In genomic region chr1:179803513-179804139, GRCm38 (mm10) we compare ENCODE assay signal across 8 mouse cellular contexts. TPM values are rescaled to one million over a fixed set of nuclear protein-coding genes. Genes with fewer than 3 reads are reported as not detected.
A peak's percentile ranks its signal among the peaks of the same experiment; 100 is the strongest.
DNase-seq lines count a peak whose midpoint lies in the region; ATAC-seq and TF ChIP-seq lines count a peak whose summit lies in the region.

Gene Ahctf1 (minus strand): TSS chr1:179803680.

- H3K79me3 ChIP-seq in C2C12 (ENCODE audit: low read depth) = peaks cover 44% of the 10 kb centered on the region

- ATAC-seq in heart, embryonic 11.5 days (replicated peaks; ENCODE audit: insufficient number of reproducible peaks, low FRiP score, low TSS enrichment) = peak; percentile 98
- peak; percentile 99 for ATAC-seq in kidney, embryonic 16.5 days (ENCODE audit: low FRiP score, low TSS enrichment)

- H3K4me2 ChIP-seq in heart, embryonic 11.5 days = peak within 1 kb of the TSS; percentile 89
- peak within 1 kb of the TSS; percentile 88 for H3K4me2 ChIP-seq in kidney, embryonic 16.5 days (replicated peaks; ENCODE audit: low read depth, low read length)
- peak within 1 kb of the TSS; percentile 89 for H3K4me2 ChIP-seq in myocyte (ENCODE audit: low read depth)

- peaks cover 46% of the 10 kb centered on the region for H3K79me2 ChIP-seq in C2C12 (ENCODE audit: control insufficient read depth, insufficient read depth)
- H3K79me2 ChIP-seq in liver, adult 2 months (ENCODE audit: control insufficient read depth, insufficient read depth, low read length) = peaks cover 5% of the 10 kb centered on the region; the same call in 1 of the 2 replicates
- H3K79me2 ChIP-seq in myocyte (ENCODE audit: control insufficient read depth, insufficient read depth) = peaks cover 43% of the 10 kb centered on the region

- peaks cover 78% of the 10 kb centered on the region for H3K4me1 ChIP-seq in erythroblast, embryonic 14.5 days (ENCODE audit: control insufficient read depth)
- peaks cover 4% of the 10 kb centered on the region for H3K4me1 ChIP-seq in heart, embryonic 11.5 days (ENCODE audit: control insufficient read depth, insufficient read depth, low read length)
- H3K4me1 ChIP-seq in kidney, embryonic 16.5 days (ENCODE audit: insufficient read depth, low read length) = peaks cover 22% of the 10 kb centered on the region; the same call in 1 of the 2 replicates
- peaks cover 18% of the 10 kb centered on the region for H3K4me1 ChIP-seq in liver, adult 2 months (ENCODE audit: control insufficient read depth, insufficient read depth, low read length)

- H3ac ChIP-seq in C2C12 (ENCODE audit: control insufficient read depth, insufficient read length, low read depth) = peak within 1 kb of the TSS; percentile 74
- H3ac ChIP-seq in myocyte (ENCODE audit: control insufficient read depth, insufficient read length) = peak within 1 kb of the TSS; percentile 92

- under 1% methylated on average over 56 of the region's 56 CpGs for WGBS in heart, embryonic 11.5 days (ENCODE audit: insufficient replicate concordance)
- under 1% methylated on average over 56 of the region's 56 CpGs for WGBS in kidney, embryonic 16.5 days
- WGBS in liver, adult 2 months = under 1% methylated on average over 56 of the region's 56 CpGs

- H3K27me3 ChIP-seq in C2C12 (ENCODE audit: control insufficient read depth, insufficient read depth, insufficient read length) (no peaks in the 10 kb centered on the region), myocyte (ENCODE audit: control insufficient read depth, insufficient read depth, insufficient read length) (no peaks in the 10 kb centered on the region)
- H3K27me3 ChIP-seq in erythroblast, embryonic 14.5 days (ENCODE audit: control insufficient read depth) = no peaks in the 10 kb centered on the region
- H3K27me3 ChIP-seq in heart, embryonic 11.5 days (ENCODE audit: control insufficient read depth, insufficient read depth, low read length) = no peaks in the 10 kb centered on the region
- no peaks in the 10 kb centered on the region for H3K27me3 ChIP-seq in kidney, embryonic 16.5 days (ENCODE audit: insufficient read depth, low read length)
- no peaks in the 10 kb centered on the region for H3K27me3 ChIP-seq in liver, adult 2 months (ENCODE audit: control insufficient read depth, insufficient read depth, low read length)
- H3K27me3 ChIP-seq in splenic B cell, adult 2 months (ENCODE audit: control insufficient read depth, insufficient read depth, low read length, poor library complexity, severe bottlenecking) = no peaks in the 10 kb centered on the region

- peaks cover 12% of the 10 kb centered on the region for H3K36me3 ChIP-seq in C2C12 (ENCODE audit: control insufficient read depth, insufficient read depth)
- H3K36me3 ChIP-seq in erythroblast, embryonic 14.5 days (ENCODE audit: control insufficient read depth) = peaks cover 27% of the 10 kb centered on the region
- H3K36me3 ChIP-seq in heart, embryonic 11.5 days (ENCODE audit: control insufficient read depth, insufficient read depth, low read length) = peaks cover 3% of the 10 kb centered on the region; the same call in 1 of the 2 replicates
- H3K36me3 ChIP-seq in kidney, embryonic 16.5 days (ENCODE audit: insufficient read depth, low read length) = peaks cover 7% of the 10 kb centered on the region; the same call in 1 of the 2 replicates
- peaks cover 4% of the 10 kb centered on the region for H3K36me3 ChIP-seq in liver, adult 2 months (ENCODE audit: control insufficient read depth, insufficient read depth, low read length)
- peaks cover 8% of the 10 kb centered on the region for H3K36me3 ChIP-seq in myocyte (ENCODE audit: control insufficient read depth, insufficient read depth)
- no peaks in the 10 kb centered on the region for H3K36me3 ChIP-seq in splenic B cell, adult 2 months (ENCODE audit: control insufficient read depth, insufficient read depth, low read length, poor library complexity, severe bottlenecking)

- DNase-seq in brain, embryonic 14.5 days (ENCODE audit: low read depth) = peak; percentile 100
- DNase-seq in liver, adult 2 months (ENCODE audit: extremely low read depth, low read depth, low spot score) = peak; percentile 97
- peak; percentile 94 for DNase-seq in splenic B cell, adult 2 months (ENCODE audit: low read depth, low spot score)

- H3K9me3 ChIP-seq in erythroblast, embryonic 14.5 days (ENCODE audit: control insufficient read depth, low read length) = no peaks in the 10 kb centered on the region
- no peaks in the 10 kb centered on the region for H3K9me3 ChIP-seq in heart, embryonic 11.5 days (replicated peaks; ENCODE audit: control insufficient read depth, low read length)
- no peaks in the 10 kb centered on the region for H3K9me3 ChIP-seq in kidney, embryonic 16.5 days (ENCODE audit: low read length)

- peak within 1 kb of the TSS; percentile 88 for H3K4me3 ChIP-seq in C2C12 (ENCODE audit: insufficient read depth, poor library complexity, severe bottlenecking)
- peak within 1 kb of the TSS; percentile 98 for H3K4me3 ChIP-seq in erythroblast, embryonic 14.5 days (replicated peaks)
- peak within 1 kb of the TSS; percentile 95 for H3K4me3 ChIP-seq in heart, embryonic 11.5 days (ENCODE audit: low read depth, low read length)
- peak within 1 kb of the TSS; percentile 92 for H3K4me3 ChIP-seq in kidney, embryonic 16.5 days (ENCODE audit: low read length)
- peak within 1 kb of the TSS; percentile 87 for H3K4me3 ChIP-seq in liver, adult 2 months (ENCODE audit: insufficient read depth, low read depth, low read length)
- peak within 1 kb of the TSS; percentile 61 for H3K4me3 ChIP-seq in myocyte

- H3K27ac ChIP-seq in heart, embryonic 11.5 days (ENCODE audit: low read depth, low read length) = peak within 1 kb of the TSS; percentile 99
- H3K27ac ChIP-seq in kidney, embryonic 16.5 days (ENCODE audit: low read length) = peak within 1 kb of the TSS; percentile 99
- peak within 1 kb of the TSS; percentile 93 for H3K27ac ChIP-seq in liver, adult 2 months (replicated peaks; ENCODE audit: insufficient read depth, low read depth, low read length)

- TF ChIP-seq CTCF in C2C12 (IDR thresholded peaks at IDR 0.05; ENCODE audit: control insufficient read depth, insufficient read depth, insufficient read length) = no peak
- TF ChIP-seq CTCF in brain, embryonic 14.5 days (IDR thresholded peaks at IDR 0.05; ENCODE audit: borderline replicate concordance, extremely low read depth, insufficient read depth, insufficient read length) = 0 out of 2 replicates have a peak, but pooled peaks have one; percentile 1
- TF ChIP-seq CTCF in liver, adult 2 months (IDR thresholded peaks at IDR 0.05; ENCODE audit: low read depth, low read length) = no peak

- H3K9ac ChIP-seq in heart, embryonic 11.5 days (ENCODE audit: low read depth, low read length) = peak within 1 kb of the TSS; percentile 98
- peak within 1 kb of the TSS; percentile 95 for H3K9ac ChIP-seq in kidney, embryonic 16.5 days (replicated peaks; ENCODE audit: low read length)
- peak within 1 kb of the TSS; percentile 95 for H3K9ac ChIP-seq in liver, adult 2 months (ENCODE audit: low read depth, low read length)

- peak; percentile 91 for TF ChIP-seq POLR2A in brain, embryonic 14.5 days (IDR thresholded peaks at IDR 0.05; ENCODE audit: borderline replicate concordance, extremely low read depth, insufficient read depth, insufficient read length, poor library complexity, severe bottlenecking)
- TF ChIP-seq POLR2A in liver, adult 2 months (IDR thresholded peaks at IDR 0.05; ENCODE audit: extremely low read depth, insufficient read depth, low read length) = peak; percentile 95
- TF ChIP-seq POLR2A in myocyte (IDR thresholded peaks at IDR 0.05; ENCODE audit: insufficient read length, low read depth) = peak; percentile 97

TF ChIP-seq in C2C12, 6 proteins besides CTCF, POLR2A, EP300 and RAD21:
- TF ChIP-seq CEBPB (IDR thresholded peaks at IDR 0.05; ENCODE audit: low read depth) (no peak), USF1 (IDR thresholded peaks at IDR 0.05; ENCODE audit: low read depth) (no peak), MAX (IDR thresholded peaks at IDR 0.05) (peak; percentile 30), MYOD1 (IDR thresholded peaks at IDR 0.05; ENCODE audit: control insufficient read depth, insufficient read length, low read depth) (no peak)

TF ChIP-seq in myocyte, 11 proteins besides CTCF, POLR2A, EP300 and RAD21:
- TF ChIP-seq POLR2AphosphoS2 (IDR thresholded peaks at IDR 0.05; ENCODE audit: insufficient read length, low read depth) (peak; percentile 99), MAX (IDR thresholded peaks at IDR 0.05; ENCODE audit: low read depth) (no peak), MYOD1 (IDR thresholded peaks at IDR 0.05; ENCODE audit: control insufficient read depth in 1 of 3, insufficient read length in 2 of 3, low read depth in 2 of 3) (peak in 1 of 3 experiments; percentile 27), E2F4 (IDR thresholded peaks at IDR 0.05; ENCODE audit: insufficient read depth) (peak; percentile 97), USF1 (IDR thresholded peaks at IDR 0.05; ENCODE audit: low read depth) (no peak), CEBPB (IDR thresholded peaks at IDR 0.05; ENCODE audit: insufficient read depth, poor library complexity, severe bottlenecking) (no peak), REST (IDR thresholded peaks at IDR 0.05; ENCODE audit: insufficient read depth, insufficient read length) (peak; percentile 24), SRF (IDR thresholded peaks at IDR 0.05; ENCODE audit: control insufficient read depth, insufficient read length, low read depth) (no peak), MYOG (IDR thresholded peaks at IDR 0.05; ENCODE audit: control insufficient read depth in 1 of 3, insufficient read depth in 1 of 3, insufficient read length in 2 of 3, low read depth in 2 of 3) (peak in 2 of 3 experiments; percentile 19 to 43), TCF12 (IDR thresholded peaks at IDR 0.05; ENCODE audit: insufficient read depth, poor library complexity, severe bottlenecking) (no peak), TCF3 (IDR thresholded peaks at IDR 0.05; ENCODE audit: insufficient read length, low read depth) (no peak)
TF ChIP-seq in myocyte: peak in this region for 5.

RNA-seq across cellular contexts. Expression of gene Ahctf1, which starts in this region (rescaled TPM):
- 11.9 TPM for polyA plus RNA-seq in C2C12 (2012; fragmentation: generic; extraction: Trizol)
- polyA plus RNA-seq in brain, embryonic 14.5 days (2012; rRNA removed) = 30.3 and 32.3 TPM in 2 replicates
- 4.5 and 4.8 TPM in 2 replicates for polyA plus RNA-seq in erythroblast, embryonic 14.5 days (2012)
- polyA plus RNA-seq in heart, embryonic 11.5 days (2014; fragmentation: Nextera tagmentation; extraction: Ambion mirVana) = 24.2 and 27.0 TPM in 2 replicates
- polyA plus RNA-seq in kidney, embryonic 16.5 days (2015; fragmentation: Nextera tagmentation; extraction: Ambion mirVana) = 21.2 and 26.0 TPM in 2 replicates
- total RNA-seq in liver, adult 2 months (2014; rRNA removed) = 34.3 and 37.0 TPM in 2 replicates
- polyA plus RNA-seq in liver, adult 2 months (2012; rRNA removed) = 5.2 and 5.9 TPM in 2 replicates
- 6.6 TPM for polyA plus RNA-seq in myocyte (2012; fragmentation: generic; extraction: Trizol)

Comparison
In these comparisons a context has a peak if more than half of its experiments do, and no peak if none do; other contexts are left out.
1. Peak in every context shown above with its lines: DNase-seq, ATAC-seq, H3K4me3 ChIP-seq and H3K27ac ChIP-seq.